Mouse (Mus musculus): Measurements from ENCODE around the gene Cdc42bpa.

The Cdc42bpa gene

GRCm38 (mm10) chr1:179959721-179960542 is at the start of gene Cdc42bpa:
TSS of gene Cdc42bpa (plus strand) at chr1:179960472.
- peak; percentile 87 for DNase-seq (ENCODE audit: inconsistent ontology term)

GRCm38 (mm10) chr1:179913471-179913870 is 46.8 kb upstream of the Cdc42bpa start:
- DNase-seq (ENCODE audit: inconsistent ontology term), result peak; percentile 69

GRCm38 (mm10) chr1:179917036-179917435 is 43.2 kb upstream of the Cdc42bpa start:
- DNase-seq (ENCODE audit: inconsistent ontology term), result no peak

GRCm38 (mm10) chr1:179917481-179917880 is 42.8 kb upstream of the Cdc42bpa start:
- DNase-seq (ENCODE audit: inconsistent ontology term), result no peak

- no peak for DNase-seq (ENCODE audit: inconsistent ontology term)
Measured at GRCm38 (mm10) chr1:179919656-179920436, 40.4 kb upstream of the Cdc42bpa start.

- peak; percentile 71 for DNase-seq (ENCODE audit: inconsistent ontology term)
Measured at GRCm38 (mm10) chr1:179923661-179924405, 36.4 kb upstream of the Cdc42bpa start.

GRCm38 (mm10) chr1:179926240-179926639 is 34.0 kb upstream of the Cdc42bpa start:
- DNase-seq (ENCODE audit: inconsistent ontology term), result peak; percentile 40

- DNase-seq (ENCODE audit: inconsistent ontology term), result no peak
Measured at GRCm38 (mm10) chr1:179927102-179927501, 33.2 kb upstream of the Cdc42bpa start.

GRCm38 (mm10) chr1:179928822-179929221 is 31.4 kb upstream of the Cdc42bpa start:
- no peak for DNase-seq (ENCODE audit: inconsistent ontology term)

GRCm38 (mm10) chr1:179931247-179931646 is 29.0 kb upstream of the Cdc42bpa start:
- DNase-seq (ENCODE audit: inconsistent ontology term), result peak; percentile 76

- no peak for DNase-seq (ENCODE audit: inconsistent ontology term)
Measured at GRCm38 (mm10) chr1:179934064-179934463, 26.2 kb upstream of the Cdc42bpa start.

- DNase-seq (ENCODE audit: inconsistent ontology term), result peak; percentile 36
Measured at GRCm38 (mm10) chr1:179940071-179940786, 20.0 kb upstream of the Cdc42bpa start.

- DNase-seq (ENCODE audit: inconsistent ontology term), result no peak
Measured at GRCm38 (mm10) chr1:179940787-179941352, 19.4 kb upstream of the Cdc42bpa start.

- peak; percentile 57 for DNase-seq (ENCODE audit: inconsistent ontology term)
Measured at GRCm38 (mm10) chr1:179945017-179945416, 15.3 kb upstream of the Cdc42bpa start.

- peak; percentile 89 for DNase-seq (ENCODE audit: inconsistent ontology term)
Measured at GRCm38 (mm10) chr1:179946616-179947015, 13.7 kb upstream of the Cdc42bpa start.

- no peak for DNase-seq (ENCODE audit: inconsistent ontology term)
Measured at GRCm38 (mm10) chr1:179947653-179948052, 12.6 kb upstream of the Cdc42bpa start.

GRCm38 (mm10) chr1:179951597-179951996 is 8.7 kb upstream of the Cdc42bpa start:
- DNase-seq (ENCODE audit: inconsistent ontology term), result no peak

GRCm38 (mm10) chr1:179953251-179953650 is 7.0 kb upstream of the Cdc42bpa start:
- no peak for DNase-seq (ENCODE audit: inconsistent ontology term)

- DNase-seq (ENCODE audit: inconsistent ontology term), result no peak
Measured at GRCm38 (mm10) chr1:179957431-179957830, 2.8 kb upstream of the Cdc42bpa start.

- DNase-seq (ENCODE audit: inconsistent ontology term), result no peak
Measured at GRCm38 (mm10) chr1:179958871-179959720, 1.2 kb upstream of the Cdc42bpa start.
